Mouse (Mus musculus): Measurements from ENCODE around the gene Ddx6. TPM values are rescaled to one million over a fixed set of nuclear protein-coding genes. Genes with fewer than 3 reads are reported as not detected.
"Not testable (repeated sequence)": the region's sequence is repeated elsewhere in the genome, so short reads cannot be mapped to it uniquely, and the experiment has no call there.

Ddx6 gene
- polyA plus RNA-seq, 1 experiment = 168 TPM

DNA sequence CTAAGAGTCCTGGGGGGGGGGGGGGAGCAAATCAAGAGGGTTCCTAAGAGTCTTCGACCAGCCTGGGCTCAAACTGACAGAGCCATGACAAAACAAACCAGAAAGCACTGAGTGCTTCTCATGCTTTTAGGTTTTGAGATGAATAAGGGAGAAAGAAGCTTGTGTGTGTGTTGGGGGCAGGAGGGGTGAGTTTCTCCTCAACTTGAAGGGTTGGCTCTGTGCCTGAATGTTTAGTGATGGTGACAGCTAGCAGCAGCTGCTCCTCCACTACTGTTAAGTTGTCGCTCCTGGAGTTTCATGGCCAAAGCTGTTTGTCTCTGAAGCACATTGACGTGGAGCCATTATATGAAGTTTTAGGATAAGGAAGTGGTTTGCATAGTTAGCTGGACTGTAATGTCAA, 16.4 kb downstream of the Ddx6 start:
- H3K4me1 ChIP-seq (ENCODE audit: control insufficient read depth, insufficient read depth, low read length) = peaks cover 3% of the 10 kb centered on the region; the same call in 1 of the 2 replicates
- no peak overlapping the region for H3K27ac ChIP-seq (ENCODE audit: insufficient read depth, low read depth, low read length)
- 23% methylated on average over 3 of the region's 3 CpGs for WGBS
- TF ChIP-seq CTCF (IDR thresholded peaks at IDR 0.05; ENCODE audit: insufficient read depth, low read depth, low read length) (no peak), POLR2A (IDR thresholded peaks at IDR 0.05; ENCODE audit: insufficient read depth, low read depth, low read length) (no peak)
- no peak overlapping the region for H3K4me3 ChIP-seq (ENCODE audit: insufficient read depth, low read depth, low read length)

DNA sequence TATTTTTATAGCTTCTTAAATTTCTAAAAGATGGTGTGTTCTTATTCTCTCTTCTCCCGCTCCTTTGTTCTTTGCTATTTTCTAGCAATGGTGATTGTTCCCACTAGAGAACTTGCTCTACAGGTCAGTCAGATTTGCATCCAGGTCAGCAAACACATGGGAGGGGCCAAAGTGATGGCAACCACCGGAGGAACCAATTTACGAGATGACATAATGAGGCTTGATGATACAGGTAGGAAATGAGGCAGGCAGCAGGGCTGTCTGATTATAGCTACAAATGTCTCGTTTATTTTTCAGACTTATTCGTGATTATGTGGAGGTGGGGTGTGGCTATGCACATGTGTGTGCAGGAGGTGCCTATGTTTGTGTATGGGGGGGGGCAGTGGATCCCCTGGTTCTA, 19.7 kb downstream of the Ddx6 start:
- TF ChIP-seq POLR2A (IDR thresholded peaks at IDR 0.05; ENCODE audit: insufficient read depth, low read depth, low read length) = no peak
- no peak for TF ChIP-seq CTCF (IDR thresholded peaks at IDR 0.05; ENCODE audit: insufficient read depth, low read depth, low read length)
- H3K27ac ChIP-seq (ENCODE audit: insufficient read depth, low read depth, low read length) = no peak overlapping the region
- WGBS = 40% methylated on average over 5 of the region's 5 CpGs
- no peak overlapping the region for H3K4me3 ChIP-seq (ENCODE audit: insufficient read depth, low read depth, low read length)
- peaks cover 3% of the 10 kb centered on the region; the same call in 1 of the 2 replicates for H3K4me1 ChIP-seq (ENCODE audit: control insufficient read depth, insufficient read depth, low read length)

DNA sequence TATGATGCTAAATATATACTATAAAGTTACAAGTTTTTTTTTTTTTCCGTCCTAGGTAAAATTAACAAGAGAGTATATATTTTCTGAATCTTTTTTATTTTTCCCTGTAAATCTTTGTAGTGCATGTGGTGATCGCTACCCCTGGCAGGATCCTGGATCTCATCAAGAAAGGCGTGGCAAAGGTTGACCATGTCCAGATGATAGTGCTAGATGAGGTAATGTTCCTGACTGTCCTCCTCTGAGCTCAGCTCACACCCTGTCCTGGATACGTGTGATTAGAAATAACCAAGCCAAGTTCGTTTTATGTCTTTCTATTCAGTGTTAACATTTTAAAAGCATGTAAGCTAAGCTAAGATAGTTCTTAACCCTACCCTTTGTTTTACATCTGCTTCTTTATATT, 21.6 kb downstream of the Ddx6 start:
- 80% methylated on average over 5 of the region's 5 CpGs for WGBS
- peaks cover 3% of the 10 kb centered on the region; the same call in 1 of the 2 replicates for H3K4me1 ChIP-seq (ENCODE audit: control insufficient read depth, insufficient read depth, low read length)
- no peak overlapping the region for H3K27ac ChIP-seq (ENCODE audit: insufficient read depth, low read depth, low read length)
- TF ChIP-seq POLR2A (IDR thresholded peaks at IDR 0.05; ENCODE audit: insufficient read depth, low read depth, low read length) = no peak
- no peak for TF ChIP-seq CTCF (IDR thresholded peaks at IDR 0.05; ENCODE audit: insufficient read depth, low read depth, low read length)
- H3K4me3 ChIP-seq (ENCODE audit: insufficient read depth, low read depth, low read length) = no peak overlapping the region

DNA sequence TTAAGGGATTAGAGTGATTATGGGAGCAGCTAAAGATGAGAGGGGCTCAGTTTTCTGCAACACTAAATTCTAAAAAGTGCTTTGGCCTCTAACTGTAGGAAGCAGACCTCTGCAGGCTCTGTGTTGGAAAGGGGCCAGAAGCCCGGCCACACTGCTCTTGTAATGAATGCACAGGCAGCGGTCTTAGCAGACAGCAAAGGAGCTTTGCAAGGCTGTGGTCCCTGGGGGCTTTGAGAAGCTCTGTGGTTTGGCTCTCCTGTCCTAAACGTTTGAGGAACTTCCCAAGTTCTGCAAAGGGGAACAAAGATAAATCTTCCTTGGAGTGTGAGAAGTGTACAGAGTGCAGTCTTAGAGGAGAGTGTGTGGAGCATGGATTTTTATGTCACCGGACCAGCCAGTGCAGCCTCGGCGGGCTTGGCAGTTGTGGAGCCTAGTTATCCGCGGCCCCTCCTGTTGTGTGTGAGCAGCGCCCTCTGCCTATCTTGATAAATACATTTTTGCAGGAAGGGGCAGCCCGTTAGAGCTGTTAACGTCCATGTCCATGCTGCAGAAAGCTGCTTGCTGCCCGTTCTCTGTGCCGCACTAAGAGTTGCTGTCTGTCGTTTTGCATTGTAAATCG, 33.0 kb downstream of the Ddx6 start:
- peaks cover 9% of the 10 kb centered on the region; the same call in 1 of the 2 replicates for H3K4me1 ChIP-seq (ENCODE audit: control insufficient read depth, insufficient read depth, low read length)
- 25% methylated on average over 15 of the region's 15 CpGs for whole genome bisulfite sequencing
- TF ChIP-seq CTCF (IDR thresholded peaks at IDR 0.05; ENCODE audit: insufficient read depth, low read depth, low read length) (no peak), POLR2A (IDR thresholded peaks at IDR 0.05; ENCODE audit: insufficient read depth, low read depth, low read length) (no peak)

DNA sequence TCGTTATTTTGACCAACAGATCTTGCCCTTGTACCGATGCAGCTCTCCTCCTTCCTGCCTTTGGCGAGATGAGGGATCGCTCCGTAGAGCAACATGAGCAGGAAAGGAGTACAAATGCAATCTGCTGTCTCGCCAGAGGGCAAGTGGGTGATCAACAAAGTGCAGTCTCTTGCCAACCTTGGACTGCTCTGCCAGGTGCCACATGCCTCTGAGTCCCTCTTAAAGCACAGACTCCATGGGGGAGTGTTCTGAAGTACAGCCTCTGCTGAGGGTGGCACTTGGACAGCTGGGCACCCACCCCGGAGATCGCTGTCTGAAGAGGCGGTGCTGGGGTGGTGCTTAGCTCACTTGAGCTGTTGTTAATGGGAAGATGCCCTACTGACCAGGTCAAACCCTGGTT, 34.0 kb downstream of the Ddx6 start:
- H3K4me3 ChIP-seq (ENCODE audit: insufficient read depth, low read depth, low read length); H3K4me1 ChIP-seq (ENCODE audit: control insufficient read depth, insufficient read depth, low read length); H3K27ac ChIP-seq (ENCODE audit: insufficient read depth, low read depth, low read length): not testable (repeated sequence)
- 65% methylated on average over 9 of the region's 9 CpGs for WGBS

More for the DNA sequence above, 33.0 kb downstream of the Ddx6 start:
- Histone ChIP-seq H3K4me3 (ENCODE audit: insufficient read depth, low read depth, low read length) (no peak overlapping the region), H3K27ac (ENCODE audit: insufficient read depth, low read depth, low read length) (no peak overlapping the region)

DNA sequence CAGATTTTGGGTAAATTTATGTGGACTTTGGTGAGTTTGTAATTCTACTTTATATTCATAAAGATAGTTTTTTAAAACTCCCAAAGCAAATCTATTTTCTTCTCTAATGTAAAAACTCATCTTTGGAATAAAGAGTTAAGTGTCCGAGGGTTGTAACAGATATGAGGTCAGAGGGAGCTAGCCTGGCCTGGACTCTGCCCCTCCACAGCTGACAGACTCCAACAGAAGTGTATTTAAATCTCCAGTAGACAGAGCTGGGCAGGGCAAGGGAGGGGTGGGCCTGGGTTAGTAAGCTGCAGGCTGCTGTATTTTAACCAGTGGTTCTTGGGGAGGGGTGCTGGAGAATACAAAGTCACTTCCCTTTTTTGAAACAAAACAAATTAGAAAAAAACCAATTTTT, 35.3 kb downstream of the Ddx6 start:
- 74% methylated on average over 1 of the region's 1 CpGs for WGBS
- H3K4me3 ChIP-seq (ENCODE audit: insufficient read depth, low read depth, low read length); H3K27ac ChIP-seq (ENCODE audit: insufficient read depth, low read depth, low read length); H3K4me1 ChIP-seq (ENCODE audit: control insufficient read depth, insufficient read depth, low read length): not testable (repeated sequence)

DNA sequence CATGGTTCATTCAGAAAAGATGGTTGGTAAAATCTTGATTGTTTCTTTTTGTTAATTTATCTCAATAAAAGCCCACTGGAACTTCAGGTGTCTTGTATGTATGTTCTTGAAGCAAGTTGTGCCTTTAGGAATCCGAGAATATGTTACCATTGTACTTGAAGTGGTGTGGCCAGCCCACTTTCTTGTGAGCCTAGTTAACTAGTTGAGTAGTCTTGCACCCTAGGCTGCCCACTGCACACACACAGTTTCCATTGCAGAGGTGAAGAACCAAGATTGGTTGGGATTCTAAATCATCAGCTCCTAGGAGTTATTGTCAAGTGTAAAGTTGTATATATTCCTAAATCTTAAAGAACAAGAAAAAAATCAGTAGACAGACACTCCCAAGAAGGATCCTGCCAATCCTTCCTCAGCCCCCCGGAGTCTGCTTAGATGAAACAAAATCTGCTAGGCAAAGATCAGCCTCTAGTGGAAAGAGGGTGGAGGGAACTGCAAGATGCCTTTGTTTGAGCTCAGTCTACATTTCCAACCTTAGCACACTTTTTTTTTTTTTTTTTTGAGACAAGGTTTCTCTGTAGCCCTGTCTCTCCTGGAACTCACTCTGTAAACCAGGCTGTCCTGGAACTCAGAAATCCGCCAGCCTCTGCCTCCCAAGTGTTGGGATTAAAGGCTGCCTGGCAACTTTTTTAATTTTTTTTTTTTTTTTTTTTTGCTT, 36.1 kb downstream of the Ddx6 start:
- H3K4me3 ChIP-seq (ENCODE audit: insufficient read depth, low read depth, low read length) = no peak overlapping the region
- peaks cover 9% of the 10 kb centered on the region; the same call in 1 of the 2 replicates for H3K4me1 ChIP-seq (ENCODE audit: control insufficient read depth, insufficient read depth, low read length)
- WGBS = 71% methylated on average over 3 of the region's 3 CpGs
- no peak for TF ChIP-seq POLR2A (IDR thresholded peaks at IDR 0.05; ENCODE audit: insufficient read depth, low read depth, low read length)
- TF ChIP-seq CTCF (IDR thresholded peaks at IDR 0.05; ENCODE audit: insufficient read depth, low read depth, low read length) = no peak
- H3K27ac ChIP-seq (ENCODE audit: insufficient read depth, low read depth, low read length) = no peak overlapping the region

DNA sequence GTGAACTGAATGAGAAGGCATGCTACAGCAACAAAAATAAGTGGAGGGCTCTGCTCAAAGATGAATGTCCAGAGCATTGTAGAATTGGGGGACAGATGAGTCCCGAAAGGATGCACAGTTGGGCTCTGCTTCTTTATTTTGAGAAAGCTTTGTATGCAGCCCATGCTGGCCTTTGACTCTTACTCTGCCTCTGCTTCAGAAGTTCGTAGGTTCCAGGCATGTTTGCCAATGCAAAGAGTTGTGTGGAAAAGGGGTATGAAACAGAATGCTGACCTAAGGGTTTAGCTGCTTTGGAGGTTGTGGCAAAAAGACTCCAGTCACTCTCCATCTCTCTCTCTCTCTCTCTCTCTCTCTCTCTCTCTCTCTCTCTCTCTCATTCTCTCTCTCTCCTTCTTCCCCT, 36.9 kb downstream of the Ddx6 start:
- no peak overlapping the region for H3K4me3 ChIP-seq (ENCODE audit: insufficient read depth, low read depth, low read length)
- peaks cover 9% of the 10 kb centered on the region; the same call in 1 of the 2 replicates for H3K4me1 ChIP-seq (ENCODE audit: control insufficient read depth, insufficient read depth, low read length)
- H3K27ac ChIP-seq (ENCODE audit: insufficient read depth, low read depth, low read length) = no peak overlapping the region
- TF ChIP-seq CTCF (IDR thresholded peaks at IDR 0.05; ENCODE audit: insufficient read depth, low read depth, low read length) = no peak
- no peak for TF ChIP-seq POLR2A (IDR thresholded peaks at IDR 0.05; ENCODE audit: insufficient read depth, low read depth, low read length)
- 93% methylated on average over 2 of the region's 2 CpGs for WGBS

DNA sequence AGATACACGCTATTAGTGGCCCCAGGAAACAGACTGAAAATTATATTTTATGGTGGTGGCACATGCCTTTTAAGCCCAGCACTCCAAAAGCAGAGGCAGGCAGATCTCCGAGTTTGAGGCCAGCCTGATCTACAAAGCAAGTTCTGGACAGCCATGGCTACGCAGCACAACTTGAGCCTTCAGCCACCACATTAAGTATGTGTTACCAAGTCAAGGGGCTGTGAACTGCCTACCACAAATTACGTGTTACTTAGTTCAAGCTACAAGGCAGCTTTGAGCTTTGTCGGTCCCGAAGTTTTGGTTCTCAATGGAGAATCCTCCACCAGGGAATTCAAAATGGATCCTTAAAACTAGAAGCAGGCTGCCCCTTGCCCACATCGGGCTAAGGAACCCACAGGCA, 38.4 kb downstream of the Ddx6 start:
- Histone ChIP-seq H3K27ac (ENCODE audit: insufficient read depth, low read depth, low read length) (no peak overlapping the region), H3K4me1 (ENCODE audit: control insufficient read depth, insufficient read depth, low read length) (peaks cover 3% of the 10 kb centered on the region; the same call in 1 of the 2 replicates), H3K4me3 (ENCODE audit: insufficient read depth, low read depth, low read length) (no peak overlapping the region)
- 92% methylated on average over 7 of the region's 7 CpGs for WGBS
- TF ChIP-seq POLR2A (IDR thresholded peaks at IDR 0.05; ENCODE audit: insufficient read depth, low read depth, low read length) (no peak), CTCF (IDR thresholded peaks at IDR 0.05; ENCODE audit: insufficient read depth, low read depth, low read length) (no peak)
